Mouse (Mus musculus) gonadal fat pad, adult 2 months (tissue): ENCODE measurements around the gene Olfr143. TPM values are rescaled to one million over a fixed set of nuclear protein-coding genes. Genes with fewer than 3 reads are reported as not detected.

Experiments used
- DNase-seq: peaks from one replicate; pipeline ENCODE4 v3.0.0-alpha.2; 2012; ENCODE audit warnings: low read depth
- polyA plus RNA-seq: library from polyadenylated mRNA; depleted of rRNA; stranded (reverse); fragments of >200 nt; gene quantifications from 2 replicates; pipeline ENCODE4 v1.2.3, GENCODE M21; 2012; rRNA removed

The Olfr143 gene
- not detected in 2 replicates for polyA plus RNA-seq

GRCm38 (mm10) chr9:38252474-38252873 is at the start of gene Olfr143:
TSS of gene Olfr143 (plus strand) at chr9:38252774.
- no peak for DNase-seq

- DNase-seq = no peak
These were observed 44.5 kb upstream of the Olfr143 start, which contains the start of gene Olfr893 for GRCm38 (mm10) chr9:38208065-38208464. TSS of gene Olfr893 (plus strand) at chr9:38208365.

- DNase-seq = no peak
These were observed 34.8 kb upstream of the Olfr143 start, which contains the start of gene Olfr894 for GRCm38 (mm10) chr9:38217755-38218154. TSS of gene Olfr894 (plus strand) at chr9:38218055.

- no peak for DNase-seq
These were observed 15.0 kb downstream of the Olfr143 start, which contains the start of gene Olfr895 for GRCm38 (mm10) chr9:38267551-38267950. TSS of gene Olfr895 (plus strand) at chr9:38267851.

GRCm38 (mm10) chr9:38290807-38291206 is 38.2 kb downstream of the Olfr143 start, which contains the start of gene Olfr896-ps1:
TSS of gene Olfr896-ps1 (plus strand) at chr9:38291107.
- DNase-seq = no peak

Other genes starting within 250 kb of the Olfr143 start
- gene Olfr883, start 227.0 kb upstream of the Olfr143 start, polyA plus RNA-seq = not detected in 2 replicates
- gene Olfr884, start 206.2 kb upstream of the Olfr143 start, polyA plus RNA-seq = not detected in 2 replicates
- not detected in 2 replicates for gene Olfr885, start 191.5 kb upstream of the Olfr143 start, polyA plus RNA-seq
- gene Olfr887, start 168.7 kb upstream of the Olfr143 start, polyA plus RNA-seq = not detected in 2 replicates
- not detected in 2 replicates for gene Olfr888, start 144.6 kb upstream of the Olfr143 start, polyA plus RNA-seq
- gene Olfr889, start 137.6 kb upstream of the Olfr143 start, polyA plus RNA-seq = not detected in 2 replicates
- gene Olfr890, start 110.3 kb upstream of the Olfr143 start, polyA plus RNA-seq = not detected in 2 replicates
- not detected in 2 replicates for gene Olfr891, start 72.0 kb upstream of the Olfr143 start, polyA plus RNA-seq
- gene Olfr893, start 44.4 kb upstream of the Olfr143 start, polyA plus RNA-seq = not detected in 2 replicates
- not detected in 2 replicates for gene Olfr894, start 34.7 kb upstream of the Olfr143 start, polyA plus RNA-seq
- gene Olfr895, start 15.1 kb downstream of the Olfr143 start, polyA plus RNA-seq = not detected in 2 replicates
- not detected in 2 replicates for gene Olfr896-ps1, start 38.3 kb downstream of the Olfr143 start, polyA plus RNA-seq
- not detected in 2 replicates for gene Olfr25, start 76.3 kb downstream of the Olfr143 start, polyA plus RNA-seq
- not detected in 2 replicates for gene Olfr898, start 95.6 kb downstream of the Olfr143 start, polyA plus RNA-seq
- not detected in 2 replicates for gene Olfr250, start 114.1 kb downstream of the Olfr143 start, polyA plus RNA-seq
- gene Olfr251, start 124.3 kb downstream of the Olfr143 start, polyA plus RNA-seq = not detected in 2 replicates
- gene Olfr147, start 148.9 kb downstream of the Olfr143 start, polyA plus RNA-seq = not detected in 2 replicates
- gene Olfr901, start 176.7 kb downstream of the Olfr143 start, polyA plus RNA-seq = not detected in 2 replicates
- not detected in 2 replicates for gene Olfr902, start 194.9 kb downstream of the Olfr143 start, polyA plus RNA-seq
- gene Olfr904, start 210.4 kb downstream of the Olfr143 start, polyA plus RNA-seq = not detected in 2 replicates
- gene Olfr905, start 218.3 kb downstream of the Olfr143 start, polyA plus RNA-seq = not detected in 2 replicates
- not detected in 2 replicates for gene Olfr906, start 234.3 kb downstream of the Olfr143 start, polyA plus RNA-seq
- gene Olfr907, start 243.0 kb downstream of the Olfr143 start, polyA plus RNA-seq = not detected in 2 replicates